Mouse (Mus musculus) limb, embryonic 15.5 days (tissue): Measurements from ENCODE around the gene Serpinb13. TPM values are rescaled to one million over a fixed set of nuclear protein-coding genes. Genes with fewer than 3 reads are reported as not detected.
"Not testable (repeated sequence)": the region's sequence is repeated elsewhere in the genome, so short reads cannot be mapped to it uniquely, and the experiment has no call there.

ENCODE experiments used
- ATAC-seq: fragments of 200-750 bp; cut with Nextera tagmentation; 2 replicates; pipeline ENCODE4 v1.8.0; 2017; ENCODE audit warnings: low read depth, moderate TSS enrichment; ENCODE audit not compliant: insufficient number of reproducible peaks, low FRiP score, low TSS enrichment
- H3K27ac ChIP-seq: fragments of 300-500 bp; sonication (generic); 2 replicates; pipeline ENCODE4 v1.5.1; 2015; ENCODE audit warnings: moderate library complexity, mild to moderate bottlenecking, inconsistent platforms
- H3K27me3 ChIP-seq: fragments of 300-500 bp; sonication (generic); 2 replicates; pipeline ENCODE4 v1.6.1; 2015; ENCODE audit warnings: inconsistent platforms
- H3K36me3 ChIP-seq: fragments of 300-500 bp; sonication (generic); 2 replicates; pipeline ENCODE4 v1.6.1; 2015; ENCODE audit warnings: inconsistent platforms
- H3K4me1 ChIP-seq: fragments of 300-500 bp; sonication (generic); 2 replicates; pipeline ENCODE4 v1.6.1; 2015; ENCODE audit warnings: inconsistent platforms
- H3K4me2 ChIP-seq: fragments of 300-500 bp; sonication (generic); 2 replicates; pipeline ENCODE4 v1.6.1; 2015; ENCODE audit warnings: mild to moderate bottlenecking, inconsistent platforms
- H3K4me3 ChIP-seq: fragments of 300-500 bp; sonication (generic); 2 replicates; pipeline ENCODE4 v1.5.1; 2015; ENCODE audit warnings: mild to moderate bottlenecking, inconsistent platforms
- H3K9ac ChIP-seq: fragments of 300-500 bp; sonication (generic); 2 replicates; pipeline ENCODE4 v1.6.1; 2015; ENCODE audit warnings: inconsistent platforms
- H3K9me3 ChIP-seq: fragments of 300-500 bp; sonication (generic); 2 replicates; pipeline ENCODE4 v1.6.1; 2016; ENCODE audit warnings: inconsistent platforms
- WGBS: fragments of 180-500 bp; shearing (Covaris S2); methylation state at CpG from one replicate; pipeline ENCODE4 v1.1.7; 2015; 5-methylcytosine and 5-hydroxymethylcytosine counted together
- polyA plus RNA-seq: library from polyadenylated mRNA; unstranded; fragments of >200 nt; fragmentation: Nextera tagmentation; extraction: Ambion mirVana; gene quantifications from 2 replicates; pipeline ENCODE4 v1.2.1, GENCODE M21; 2015

The Serpinb13 gene
- polyA plus RNA-seq, 1 experiment from 2014 or later = 0.27 TPM

DNA sequence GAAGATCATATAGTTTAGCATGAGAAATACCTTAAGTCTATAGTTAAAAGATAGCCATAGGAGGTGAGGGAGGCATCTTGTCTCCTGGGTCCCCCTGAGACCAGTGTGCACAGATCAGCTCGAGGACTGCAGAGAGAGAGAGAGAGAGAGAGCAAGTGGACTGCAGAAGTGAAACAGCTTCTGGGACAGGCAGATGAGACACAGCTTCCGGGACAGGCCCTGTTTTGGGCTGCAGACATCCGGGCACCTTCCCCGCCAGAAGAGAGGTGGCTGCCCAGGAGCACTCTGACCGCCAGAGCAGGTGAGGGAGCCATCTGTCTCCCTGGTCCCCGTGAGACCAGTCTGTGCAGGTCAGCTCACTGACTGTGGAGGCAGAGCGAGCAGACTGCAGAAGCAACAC lies 34.4 kb downstream of the Serpinb13 start:
- Histone ChIP-seq H3K4me1 (no peaks in the 10 kb centered on the region), H3K4me2 (no peak overlapping the region), H3K9ac (no peak overlapping the region), H3K9me3 (no peaks in the 10 kb centered on the region), H3K36me3 (no peaks in the 10 kb centered on the region), H3K27ac (no peak overlapping the region), H3K4me3 (no peak overlapping the region), H3K27me3 (no peaks in the 10 kb centered on the region)
- 80% methylated on average over 7 of the region's 7 CpGs for WGBS
- ATAC-seq = no peak

DNA sequence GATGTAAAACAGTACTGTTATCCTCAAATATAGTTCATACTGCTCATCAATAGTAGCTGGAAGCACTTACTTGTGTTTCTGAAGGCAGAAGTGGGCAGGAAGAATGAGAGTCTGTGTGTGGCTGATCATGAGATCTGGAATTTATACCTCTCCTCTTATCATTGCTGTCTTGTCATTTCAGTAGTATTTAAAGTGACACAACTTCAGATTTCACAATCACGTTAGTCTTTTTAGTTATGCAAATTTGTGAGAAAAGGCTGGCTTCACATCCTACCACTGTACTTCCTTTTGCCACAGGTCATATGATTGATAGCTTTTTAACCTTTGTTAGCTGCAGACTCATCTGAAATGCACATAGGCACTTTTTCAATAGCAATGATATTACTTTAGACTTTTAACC lies 45.1 kb downstream of the Serpinb13 start:
- H3K27ac ChIP-seq = no peak overlapping the region
- no peaks in the 10 kb centered on the region for H3K27me3 ChIP-seq
- H3K9me3 ChIP-seq = no peaks in the 10 kb centered on the region
- H3K4me1 ChIP-seq = no peaks in the 10 kb centered on the region
- H3K9ac ChIP-seq = no peak overlapping the region
- no peaks in the 10 kb centered on the region for H3K36me3 ChIP-seq
- no peak overlapping the region for H3K4me2 ChIP-seq
- H3K4me3 ChIP-seq = no peak overlapping the region
- 60% methylated on average over 1 of the region's 1 CpGs for WGBS
- no peak for ATAC-seq

DNA sequence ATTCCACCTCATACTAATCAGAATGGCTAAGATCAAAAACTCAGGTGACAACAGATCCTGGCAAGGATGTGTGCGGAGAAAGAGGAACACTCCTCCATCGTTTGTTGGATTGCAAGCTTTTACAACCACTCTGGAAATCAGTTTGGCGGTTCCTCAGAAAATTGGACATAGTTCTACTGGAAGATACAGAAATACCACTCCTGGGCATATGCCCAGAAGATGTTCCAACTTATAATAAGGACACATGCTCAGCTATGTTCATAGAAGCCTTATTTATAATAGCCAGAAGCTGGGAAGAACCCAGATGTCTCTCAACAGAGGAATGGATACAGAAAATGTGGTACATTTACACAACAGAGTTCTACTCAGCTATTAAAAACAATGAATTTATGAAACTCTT lies 53.5 kb downstream of the Serpinb13 start:
- H3K36me3 ChIP-seq, H3K9ac ChIP-seq, H3K4me1 ChIP-seq, H3K27ac ChIP-seq, H3K9me3 ChIP-seq, ATAC-seq, H3K4me3 ChIP-seq, H3K27me3 ChIP-seq, H3K4me2 ChIP-seq: not testable (repeated sequence)
- WGBS = 82% methylated on average over 3 of the region's 3 CpGs

Other genes starting within 250 kb of the Serpinb13 start
- gene Kdsr, start 221.3 kb upstream of the Serpinb13 start, polyA plus RNA-seq = 19.4 TPM in 2 replicates
- 64.1 and 70.7 TPM in 2 replicates for gene Vps4b, start 184.3 kb upstream of the Serpinb13 start, polyA plus RNA-seq
- 54.3 and 64.2 TPM in 2 replicates for gene Serpinb5, start 119.8 kb upstream of the Serpinb13 start, polyA plus RNA-seq
- 48.6 and 54.9 TPM in 2 replicates for gene Serpinb12, start 46.5 kb upstream of the Serpinb13 start, polyA plus RNA-seq
- gene Serpinb3a, start 71.3 kb downstream of the Serpinb13 start, polyA plus RNA-seq = 14.5 and 16.4 TPM in 2 replicates
- 0.52 and 0.56 TPM in 2 replicates for gene Serpinb3d, start 102.5 kb downstream of the Serpinb13 start, polyA plus RNA-seq